Mouse (Mus musculus) neural tube, embryonic 15.5 days (tissue): ENCODE data around the gene Abcb1b. TPM values are rescaled to one million over a fixed set of nuclear protein-coding genes. Genes with fewer than 3 reads are reported as not detected.

Source experiments
- ATAC-seq: fragments of 200-750 bp; cut with Nextera tagmentation; 2 replicates; pipeline ENCODE4 v1.8.0; 2017; ENCODE audit warnings: mild to moderate bottlenecking, moderate TSS enrichment, moderate library complexity; ENCODE audit not compliant: low FRiP score
- H3K27ac ChIP-seq: fragments of 300-500 bp; sonication (generic); replicated peaks from 2 replicates; pipeline ENCODE4 v1.5.1; 2015; ENCODE audit warnings: mild to moderate bottlenecking, inconsistent platforms
- H3K27me3 ChIP-seq: fragments of 300-500 bp; sonication (generic); replicated peaks from 2 replicates; pipeline ENCODE4 v1.6.1; 2015; ENCODE audit warnings: inconsistent platforms
- H3K36me3 ChIP-seq: fragments of 300-500 bp; sonication (generic); 2 replicates; pipeline ENCODE4 v1.6.1; 2015; ENCODE audit warnings: inconsistent platforms
- H3K4me1 ChIP-seq: fragments of 300-500 bp; sonication (generic); 2 replicates; pipeline ENCODE4 v1.6.1; 2015; ENCODE audit warnings: inconsistent platforms
- H3K4me2 ChIP-seq: fragments of 300-500 bp; sonication (generic); 2 replicates; pipeline ENCODE4 v1.6.1; 2015; ENCODE audit warnings: inconsistent platforms, mild to moderate bottlenecking, moderate library complexity
- H3K4me3 ChIP-seq: fragments of 300-500 bp; sonication (generic); replicated peaks from 2 replicates; pipeline ENCODE4 v1.5.1; 2015; ENCODE audit warnings: mild to moderate bottlenecking, inconsistent platforms
- H3K9ac ChIP-seq: fragments of 300-500 bp; sonication (generic); replicated peaks from 2 replicates; pipeline ENCODE4 v1.6.1; 2015; ENCODE audit warnings: mild to moderate bottlenecking, inconsistent platforms
- H3K9me3 ChIP-seq: fragments of 300-500 bp; sonication (generic); replicated peaks from 2 replicates; pipeline ENCODE4 v1.6.1; 2016; ENCODE audit warnings: inconsistent platforms
- WGBS: fragments of 180-500 bp; shearing (Covaris S2); methylation state at CpG from one replicate; pipeline ENCODE4 v1.1.7; 2015; ENCODE audit warnings: mixed read lengths; 5-methylcytosine and 5-hydroxymethylcytosine counted together
- polyA plus RNA-seq: library from polyadenylated mRNA; unstranded; fragments of >200 nt; fragmentation: Nextera tagmentation; extraction: Ambion mirVana; gene quantifications from 2 replicates; pipeline ENCODE4 v1.2.1, GENCODE M21; 2015

Gene Abcb1b
- 0.50 and 1.2 TPM in 2 replicates for polyA plus RNA-seq

GRCm38 (mm10) chr5:8797987-8798751 lies at the start of gene Abcb1b:
Gene Abcb1b, plus strand, starts transcription at chr5:8798147.
- Histone ChIP-seq H3K9me3 (no peaks in the 10 kb centered on the region), H3K27me3 (0 out of 2 replicates have a peak, but pooled peaks cover 5% of the 10 kb centered on the region), H3K4me3 (peak within 1 kb of the TSS; percentile 55), H3K4me2 (peak within 1 kb of the TSS; percentile 97), H3K36me3 (no peaks in the 10 kb centered on the region), H3K27ac (no peak within 1 kb of the TSS), H3K9ac (peak within 1 kb of the TSS; percentile 51), H3K4me1 (peaks cover 5% of the 10 kb centered on the region; the same call in 1 of the 2 replicates)
- WGBS: under 1% methylated on average over 48 of the region's 48 CpGs
- ATAC-seq: peak; percentile 93

GRCm38 (mm10) chr5:8772866-8773265 lies 25.1 kb upstream of the Abcb1b start:
- 69% methylated on average over 3 of the region's 3 CpGs for WGBS
- Histone ChIP-seq H3K9me3 (no peaks in the 10 kb centered on the region), H3K9ac (no peak overlapping the region), H3K4me1 (no peaks in the 10 kb centered on the region), H3K27ac (no peak overlapping the region), H3K36me3 (no peaks in the 10 kb centered on the region), H3K4me3 (no peak overlapping the region), H3K4me2 (no peak overlapping the region), H3K27me3 (no peaks in the 10 kb centered on the region)
- no peak for ATAC-seq

DNA sequence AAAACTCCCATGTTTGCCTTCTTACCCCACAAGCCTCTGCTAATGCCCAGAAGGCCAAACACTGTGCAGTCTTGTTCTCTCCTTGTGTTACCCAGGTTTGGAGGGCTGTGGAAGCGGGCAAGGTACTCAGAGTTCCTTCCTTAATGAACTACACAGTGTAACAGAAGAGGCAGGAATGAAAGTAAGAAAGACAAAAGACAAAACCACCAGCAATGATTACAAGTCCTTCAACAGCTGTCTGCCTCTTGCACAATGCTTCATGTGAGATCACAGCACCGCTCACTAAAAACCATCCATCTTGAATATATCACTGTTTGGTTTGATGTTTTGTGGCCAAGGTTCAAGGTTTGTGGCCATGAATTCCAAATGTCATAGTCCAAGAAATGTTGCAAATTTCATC lies 19.6 kb upstream of the Abcb1b start:
- no peak for ATAC-seq
- Histone ChIP-seq H3K4me3 (no peak overlapping the region), H3K4me2 (no peak overlapping the region), H3K27ac (no peak overlapping the region), H3K4me1 (no peaks in the 10 kb centered on the region), H3K27me3 (no peaks in the 10 kb centered on the region), H3K36me3 (no peaks in the 10 kb centered on the region), H3K9ac (no peak overlapping the region), H3K9me3 (no peaks in the 10 kb centered on the region)
- WGBS: 85% methylated on average over 2 of the region's 2 CpGs

DNA sequence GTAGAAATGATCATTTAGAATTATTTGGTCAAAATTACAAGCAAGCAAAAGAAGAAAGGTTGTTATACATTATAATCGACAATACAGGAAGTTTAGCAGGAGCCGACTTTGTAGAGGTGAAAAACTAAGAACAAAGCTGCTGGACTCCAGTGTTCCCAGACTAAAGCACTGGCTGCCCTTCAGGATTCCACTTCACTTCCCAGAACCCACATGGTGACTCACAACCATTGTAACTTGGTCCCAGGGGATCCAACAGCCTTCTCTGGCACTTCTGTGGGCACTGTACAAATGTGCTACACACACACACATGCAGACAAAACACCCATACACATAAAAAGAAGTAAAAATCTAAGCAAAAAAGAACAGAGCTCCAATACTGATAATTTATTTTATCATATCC lies 19.2 kb upstream of the Abcb1b start:
- Histone ChIP-seq H3K4me1 (no peaks in the 10 kb centered on the region), H3K27ac (no peak overlapping the region), H3K27me3 (no peaks in the 10 kb centered on the region), H3K9me3 (no peaks in the 10 kb centered on the region), H3K36me3 (no peaks in the 10 kb centered on the region), H3K4me2 (no peak overlapping the region), H3K4me3 (no peak overlapping the region), H3K9ac (no peak overlapping the region)
- 85% methylated on average over 2 of the region's 2 CpGs for WGBS
- ATAC-seq: no peak

- 0 out of 2 replicates have a peak, but pooled peaks cover 5% of the 10 kb centered on the region for H3K27me3 ChIP-seq
- WGBS: 75% methylated on average over 4 of the region's 4 CpGs
- H3K9ac ChIP-seq: no peak overlapping the region
These were observed 5.7 kb upstream of the Abcb1b start for GRCm38 (mm10) chr5:8792281-8792680.

GRCm38 (mm10) chr5:8798752-8799115 lies 787 bp downstream of the Abcb1b start:
- WGBS: 18% methylated on average over 10 of the region's 10 CpGs
- ATAC-seq: peak; percentile 5; the same call in 1 of the 2 replicates

More at GRCm38 (mm10) chr5:8792281-8792680, 5.7 kb upstream of the Abcb1b start:
- Histone ChIP-seq H3K4me2 (no peak overlapping the region), H3K9me3 (no peaks in the 10 kb centered on the region), H3K27ac (no peak overlapping the region), H3K4me1 (no peaks in the 10 kb centered on the region), H3K36me3 (no peaks in the 10 kb centered on the region), H3K4me3 (no peak overlapping the region)
- no peak for ATAC-seq

GRCm38 (mm10) chr5:8805742-8806141 lies 7.8 kb downstream of the Abcb1b start:
- Histone ChIP-seq H3K27ac (no peak overlapping the region), H3K36me3 (no peaks in the 10 kb centered on the region), H3K9ac (no peak overlapping the region), H3K27me3 (no peaks in the 10 kb centered on the region), H3K4me1 (no peaks in the 10 kb centered on the region), H3K4me2 (no peak overlapping the region), H3K4me3 (no peak overlapping the region), H3K9me3 (no peaks in the 10 kb centered on the region)
- WGBS: 79% methylated on average over 5 of the region's 5 CpGs
- ATAC-seq: peak; percentile 57; the same call in 1 of the 2 replicates

More at GRCm38 (mm10) chr5:8798752-8799115, 787 bp downstream of the Abcb1b start:
- Histone ChIP-seq H3K36me3 (no peaks in the 10 kb centered on the region), H3K4me2 (peak overlapping the region; percentile 97), H3K9me3 (no peaks in the 10 kb centered on the region), H3K4me1 (peaks cover 5% of the 10 kb centered on the region; the same call in 1 of the 2 replicates), H3K27me3 (0 out of 2 replicates have a peak, but pooled peaks cover 5% of the 10 kb centered on the region), H3K4me3 (peak overlapping the region; percentile 55), H3K27ac (no peak overlapping the region), H3K9ac (peak overlapping the region; percentile 51; the same call in 1 of the 2 replicates)

DNA sequence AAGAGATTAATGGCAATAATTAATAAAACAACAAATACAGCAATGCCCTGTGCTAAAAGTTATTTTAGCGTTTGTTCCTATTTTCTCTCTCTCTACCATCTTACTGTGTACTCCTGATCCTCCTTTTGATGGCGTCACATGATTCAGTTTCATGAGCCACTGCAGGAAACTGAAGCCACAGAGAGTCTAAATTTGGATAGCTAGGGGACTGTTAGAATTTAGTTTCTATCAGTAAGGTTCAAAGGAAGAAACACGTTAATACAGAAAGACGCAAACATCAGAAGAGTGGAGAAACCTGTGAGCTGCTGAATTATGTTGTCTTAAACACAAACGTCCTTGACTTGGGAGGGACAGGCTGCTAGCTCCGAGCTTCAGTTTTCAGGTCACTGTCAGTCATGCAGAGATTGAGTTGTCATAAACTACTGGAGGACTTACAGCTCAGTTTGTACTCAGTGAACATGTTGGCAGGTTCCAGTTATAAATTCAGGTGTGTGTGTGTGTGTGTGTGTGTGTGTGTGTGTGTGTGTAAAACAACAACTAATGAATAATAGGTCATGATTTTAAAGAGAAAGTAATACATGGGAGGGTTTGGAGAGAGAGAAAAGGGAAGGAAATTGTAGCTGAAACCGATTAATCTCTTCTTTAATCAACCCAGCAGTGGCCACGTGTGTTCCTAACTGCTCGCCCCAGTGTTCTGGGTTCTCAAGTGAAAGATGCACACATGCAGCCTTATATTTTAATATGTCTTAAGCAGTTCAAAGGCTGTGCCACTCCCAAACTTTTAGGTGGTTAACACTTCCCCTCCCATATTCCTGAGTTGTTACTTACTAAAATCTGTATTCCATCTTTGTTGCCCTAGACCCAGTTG lies 9.4 kb downstream of the Abcb1b start:
- Histone ChIP-seq H3K4me3 (no peak overlapping the region), H3K27me3 (no peaks in the 10 kb centered on the region), H3K9me3 (no peaks in the 10 kb centered on the region), H3K4me2 (no peak overlapping the region), H3K4me1 (no peaks in the 10 kb centered on the region), H3K9ac (no peak overlapping the region), H3K36me3 (no peaks in the 10 kb centered on the region), H3K27ac (no peak overlapping the region)
- no peak for ATAC-seq
- WGBS: 86% methylated on average over 9 of the region's 9 CpGs

GRCm38 (mm10) chr5:8813872-8814271 lies 15.9 kb downstream of the Abcb1b start:
- Histone ChIP-seq H3K9ac (no peak overlapping the region), H3K9me3 (no peaks in the 10 kb centered on the region), H3K27ac (no peak overlapping the region), H3K4me1 (no peaks in the 10 kb centered on the region), H3K4me3 (no peak overlapping the region), H3K27me3 (no peaks in the 10 kb centered on the region), H3K4me2 (no peak overlapping the region), H3K36me3 (no peaks in the 10 kb centered on the region)
- no peak for ATAC-seq
- WGBS: 77% methylated on average over 1 of the region's 1 CpGs

- peak overlapping the region; percentile 59 for H3K4me2 ChIP-seq
- H3K9ac ChIP-seq: peak overlapping the region; percentile 20; the same call in 1 of the 2 replicates
- peaks cover 8% of the 10 kb centered on the region for H3K4me1 ChIP-seq
- no peak overlapping the region; the same call in 1 of the 2 replicates for H3K27ac ChIP-seq
- ATAC-seq: peak; percentile 40; the same call in 1 of the 2 replicates
- no peaks in the 10 kb centered on the region for H3K27me3 ChIP-seq
- no peaks in the 10 kb centered on the region for H3K9me3 ChIP-seq
- no peaks in the 10 kb centered on the region for H3K36me3 ChIP-seq
- H3K4me3 ChIP-seq: peak overlapping the region; percentile 31
- WGBS: 13% methylated on average over 8 of the region's 8 CpGs
These were observed 22.0 kb downstream of the Abcb1b start for GRCm38 (mm10) chr5:8819635-8820591.
